Mouse (Mus musculus): Measurements from ENCODE around the gene Bhlhe40. TPM values are rescaled to one million over a fixed set of nuclear protein-coding genes. Genes with fewer than 3 reads are reported as not detected.

The Bhlhe40 gene
- total RNA-seq, 2 experiments from 2014 or later: 43.8 to 61.4 TPM

GRCm38 (mm10) chr6:108685758-108686355 is 25.4 kb downstream of the Bhlhe40 start:
- DNase-seq: no peak
- intact Hi-C loops (cut with DNase I): no loop called here

GRCm38 (mm10) chr6:108686930-108687329 is 26.5 kb downstream of the Bhlhe40 start:
- intact Hi-C loops (cut with DNase I): no loop called here
- DNase-seq: no peak

GRCm38 (mm10) chr6:108688344-108688743 is 27.9 kb downstream of the Bhlhe40 start:
- intact Hi-C loops (cut with DNase I): no loop called here
- no peak for DNase-seq

DNA sequence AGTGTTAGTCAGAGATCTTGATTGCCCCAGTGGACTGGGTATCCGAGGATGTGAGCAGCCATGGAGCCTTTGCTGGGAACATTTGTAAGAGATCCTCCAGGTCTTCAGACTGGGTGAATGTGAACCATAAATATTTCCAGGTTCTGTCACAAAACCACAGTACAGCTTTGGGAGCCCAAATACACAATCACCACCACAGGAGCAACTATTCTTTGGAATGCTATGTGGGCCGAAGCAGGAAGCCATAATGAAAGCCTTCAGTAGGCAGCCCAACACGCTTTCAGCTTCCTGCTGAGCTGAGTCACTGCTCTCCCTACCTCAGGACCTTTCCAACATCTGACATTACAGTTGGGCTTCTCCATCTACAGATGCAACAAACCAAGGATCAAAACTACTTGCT is 32.6 kb downstream of the Bhlhe40 start:
- intact Hi-C loops (cut with DNase I): no loop called here
- DNase-seq: no peak

DNA sequence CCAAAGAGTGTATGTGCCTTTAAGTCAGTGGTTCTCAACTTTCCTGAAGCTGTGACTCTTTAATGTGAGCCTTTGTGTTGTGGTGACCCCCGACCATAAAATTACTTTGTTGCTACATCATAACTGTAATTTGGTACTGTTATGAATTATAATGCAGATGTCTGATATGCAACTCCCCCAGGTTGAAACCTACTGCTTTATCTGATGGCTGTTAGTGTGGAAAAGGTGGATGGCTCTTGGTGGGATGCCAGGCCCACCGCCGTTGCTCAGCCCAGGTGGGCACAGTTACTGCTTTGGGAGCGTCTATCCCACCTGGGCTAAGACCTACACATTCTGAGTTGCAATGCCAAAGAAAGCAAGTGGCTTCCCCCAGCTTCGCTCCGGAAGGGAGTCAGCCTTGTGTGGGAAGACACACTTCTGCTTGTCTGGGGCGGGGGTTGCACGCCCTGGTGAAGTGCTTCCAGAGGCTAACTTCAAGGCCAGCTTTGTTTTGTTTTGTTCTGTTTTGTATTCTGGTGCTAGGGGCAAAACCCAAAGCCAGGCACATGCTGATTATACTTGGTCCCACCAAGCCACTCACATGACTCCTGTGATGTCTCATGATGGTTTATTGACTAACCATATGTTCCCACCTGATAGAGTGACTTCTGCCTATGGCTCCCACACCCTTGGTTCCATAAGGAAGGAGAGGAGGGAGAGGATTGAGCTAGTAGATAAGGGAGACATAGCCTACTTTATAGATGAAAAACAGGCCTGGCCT is 34.7 kb downstream of the Bhlhe40 start:
- intact Hi-C loops (cut with DNase I): no loop called here

DNA sequence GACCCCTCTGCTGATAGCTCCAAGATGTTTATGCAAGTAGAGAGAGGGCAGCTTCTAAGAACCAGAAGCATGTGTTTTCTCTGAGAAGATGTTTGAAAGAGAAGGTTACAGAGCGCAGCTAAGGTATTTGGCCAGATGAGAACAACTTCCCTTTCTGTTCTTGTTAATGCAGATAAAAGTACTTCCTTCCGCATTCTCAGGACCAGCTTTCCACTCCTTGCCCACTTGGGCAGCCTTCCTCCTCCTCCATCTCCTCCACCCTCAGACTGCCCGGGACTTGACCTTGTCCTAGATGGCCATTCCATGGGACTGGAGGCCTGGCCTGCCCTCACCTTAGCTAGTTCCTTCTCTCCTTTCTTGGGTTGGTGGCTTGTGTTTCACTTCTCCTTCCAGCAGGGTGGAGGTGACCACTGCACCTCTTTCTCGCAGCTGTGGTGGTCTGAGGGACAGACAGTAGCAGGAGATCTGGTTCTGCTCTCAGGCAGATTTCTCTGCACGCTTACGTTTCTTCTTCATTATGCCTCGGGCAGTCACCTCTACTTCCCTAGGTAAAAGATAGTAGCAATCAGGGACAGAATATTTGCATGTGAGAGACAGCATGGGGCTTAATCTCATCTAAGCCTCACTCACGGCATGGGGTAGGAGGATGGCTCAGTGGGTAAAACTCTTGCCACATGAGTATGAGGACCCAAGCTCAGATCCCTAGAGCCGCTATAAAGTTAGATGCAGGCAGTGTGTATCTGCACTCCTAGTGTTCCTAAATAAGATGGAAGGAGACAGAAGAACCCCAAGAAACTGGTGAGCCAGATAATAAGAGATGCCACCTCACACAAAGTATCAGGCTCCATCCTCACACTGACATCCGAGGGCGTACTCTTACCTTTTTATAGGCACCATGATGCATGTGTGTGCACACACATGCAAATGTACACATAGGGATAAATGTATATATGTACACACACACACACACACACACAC is 35.7 kb downstream of the Bhlhe40 start:
- intact Hi-C loops (cut with DNase I): no loop called here
- DNase-seq: no peak

More for the DNA sequence above, 34.7 kb downstream of the Bhlhe40 start:
- no peak for DNase-seq

GRCm38 (mm10) chr6:108696822-108697202 is 36.4 kb downstream of the Bhlhe40 start:
- no peak for DNase-seq
- intact Hi-C loops (cut with DNase I): no loop called here

DNA sequence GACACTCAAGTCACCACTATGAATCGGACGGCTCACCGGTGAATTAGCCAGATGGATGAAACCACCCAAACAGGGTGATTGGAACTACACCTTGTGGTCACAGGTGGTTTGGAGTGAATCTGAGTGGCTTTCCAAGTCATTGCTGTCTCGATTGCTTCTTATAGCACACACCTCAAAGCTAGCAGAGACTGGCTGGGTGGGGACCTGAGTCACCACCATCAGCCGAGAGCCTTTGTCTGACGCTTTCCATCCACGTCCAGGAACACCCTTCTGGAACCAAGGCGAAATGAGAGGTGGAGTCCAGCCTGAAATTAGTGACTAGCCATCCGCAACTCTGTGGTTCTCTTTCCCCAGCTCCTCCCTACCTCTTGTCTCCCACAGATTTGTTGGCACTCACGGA is 36.9 kb downstream of the Bhlhe40 start:
- no peak for DNase-seq
- intact Hi-C loops (cut with DNase I): no loop called here

- intact Hi-C loops (cut with DNase I): no loop called here
These were observed 38.0 kb downstream of the Bhlhe40 start for GRCm38 (mm10) chr6:108698343-108698870.

GRCm38 (mm10) chr6:108699679-108700078 is 39.2 kb downstream of the Bhlhe40 start:
- DNase-seq: no peak
- intact Hi-C loops (cut with DNase I): no loop called here

More at GRCm38 (mm10) chr6:108698343-108698870, 38.0 kb downstream of the Bhlhe40 start:
- no peak for DNase-seq

- intact Hi-C loops (cut with DNase I): no loop called here
These were observed 40.4 kb downstream of the Bhlhe40 start for GRCm38 (mm10) chr6:108700638-108701343.

DNA sequence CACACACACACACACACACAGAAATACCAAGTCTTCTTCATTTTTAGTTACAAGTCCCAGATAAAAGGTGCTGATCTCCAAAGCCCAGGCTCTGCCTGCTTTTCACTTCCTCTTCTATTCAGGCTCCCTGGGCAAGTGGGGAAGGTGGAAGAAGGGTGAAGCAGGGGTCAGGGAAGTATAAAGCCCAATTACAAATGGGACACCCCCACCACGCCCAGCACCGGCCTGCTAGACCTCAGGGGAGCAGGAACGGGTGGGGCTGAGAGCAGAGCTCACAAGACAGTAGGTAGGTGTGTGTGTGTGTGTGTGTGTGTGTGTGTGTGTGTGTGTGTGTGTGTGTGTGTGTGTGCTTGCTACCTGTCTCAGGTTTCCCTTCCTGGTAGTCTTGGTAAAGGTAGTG is 42.2 kb downstream of the Bhlhe40 start:
- intact Hi-C loops (cut with DNase I): no loop called here
- no peak for DNase-seq

More at GRCm38 (mm10) chr6:108700638-108701343, 40.4 kb downstream of the Bhlhe40 start:
- DNase-seq: no peak

- DNase-seq: no peak
- intact Hi-C loops (cut with DNase I): no loop called here
These were observed 42.7 kb downstream of the Bhlhe40 start for GRCm38 (mm10) chr6:108703085-108703484.

- DNase-seq: peak in 1 of 2 experiments; percentile 12
- intact Hi-C loops (cut with DNase I): loop anchor here (5.0 kb wide), 1 partner anchor 132 kb away; no protein-coding TSS in a partner anchor
These were observed 44.1 kb downstream of the Bhlhe40 start for GRCm38 (mm10) chr6:108704316-108705080.

- no peak for DNase-seq
- intact Hi-C loops (cut with DNase I): loop anchor here (5.0 kb wide), 1 partner anchor 134 kb away; no protein-coding TSS in a partner anchor
These were observed 45.5 kb downstream of the Bhlhe40 start for GRCm38 (mm10) chr6:108705957-108706356.

DNA sequence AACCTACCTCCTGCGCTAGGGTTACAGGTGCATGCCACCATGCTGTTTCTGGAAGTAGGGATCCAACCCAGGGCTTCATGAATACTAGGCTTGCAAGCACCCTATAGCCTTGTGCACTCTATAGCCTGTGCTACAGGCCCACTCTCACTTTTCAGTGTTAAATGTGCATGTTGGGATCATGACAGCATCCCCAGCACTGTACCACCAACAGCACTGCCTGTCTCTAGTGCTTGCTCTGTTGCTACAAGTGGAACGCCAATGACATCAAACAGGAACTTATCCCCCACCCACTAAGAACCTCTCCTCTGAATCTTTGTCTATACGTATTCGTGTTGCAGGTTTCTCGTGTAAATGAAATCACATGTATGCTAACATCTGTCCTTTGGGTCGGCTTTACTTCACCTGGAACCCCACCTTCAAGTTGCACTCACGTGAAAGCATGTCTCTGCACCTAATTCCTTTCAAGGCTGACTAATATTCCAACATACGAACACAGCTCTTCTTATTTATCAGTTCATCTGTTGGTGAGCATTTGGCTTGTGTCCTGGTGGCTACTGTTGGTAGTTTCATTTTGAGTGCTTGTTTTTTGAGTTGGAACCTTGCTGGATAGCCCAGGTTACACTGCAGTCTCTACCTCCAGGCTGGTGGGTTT is 46.7 kb downstream of the Bhlhe40 start:
- DNase-seq: no peak

DNA sequence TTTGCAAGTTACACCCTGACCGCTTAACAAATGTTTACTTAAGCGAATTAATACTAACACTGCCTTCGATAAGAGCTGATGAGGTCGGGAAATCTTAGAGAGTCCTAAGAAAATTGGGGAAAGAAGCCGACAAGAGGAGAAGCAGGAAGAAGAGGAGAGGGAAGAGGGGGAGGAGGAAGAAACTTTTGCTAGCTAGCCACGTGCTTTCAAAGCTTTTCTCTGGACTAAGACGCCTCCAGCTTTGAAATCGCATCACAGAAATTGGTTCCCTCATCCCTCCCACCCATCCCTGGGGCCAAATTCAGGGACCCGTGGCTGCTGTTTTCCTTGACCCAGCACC is 48.7 kb downstream of the Bhlhe40 start:
- intact Hi-C loops (cut with DNase I): loop anchor here (5.0 kb wide), 1 partner anchor 137 kb away; no protein-coding TSS in a partner anchor
- no peak for DNase-seq

More for the DNA sequence above, 46.7 kb downstream of the Bhlhe40 start:
- intact Hi-C loops (cut with DNase I): loop anchor here (5.0 kb wide), 1 partner anchor 135 kb away; no protein-coding TSS in a partner anchor

DNA sequence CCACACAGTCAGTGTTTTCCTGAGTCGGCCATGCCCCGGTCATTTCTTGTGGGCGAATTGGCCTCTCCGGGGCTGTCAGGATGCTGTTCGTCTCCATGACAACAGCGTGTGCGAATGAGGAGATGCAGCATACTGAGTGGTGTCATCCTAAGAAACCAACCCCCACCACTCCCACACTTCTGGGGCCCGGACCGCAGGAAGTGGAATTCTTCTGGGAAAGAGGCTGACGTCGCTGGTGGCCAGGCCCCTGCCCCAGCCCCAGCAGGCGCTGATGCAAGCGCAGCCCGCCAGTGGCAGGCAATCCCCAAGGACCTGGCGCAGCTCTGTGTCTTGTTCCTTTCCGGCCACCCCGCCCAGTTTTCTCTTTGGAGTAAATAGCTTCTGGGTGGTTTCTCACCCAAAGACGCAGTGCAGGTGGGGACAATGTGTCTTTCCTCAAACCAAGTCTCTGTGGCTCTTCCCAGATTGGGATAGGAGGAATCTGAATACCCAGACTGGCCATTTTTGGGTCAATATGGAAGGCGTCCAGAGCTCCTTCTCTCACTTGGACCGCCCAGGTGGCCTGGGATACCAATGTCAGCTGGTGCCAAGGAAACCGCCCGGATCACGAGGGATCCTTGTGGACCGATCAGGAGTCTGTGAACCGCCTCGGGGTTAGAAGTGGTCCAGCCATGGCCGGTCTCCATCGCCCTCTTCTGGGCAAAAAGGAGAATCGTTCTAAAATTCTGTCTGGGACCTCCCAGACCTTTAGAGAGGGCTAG is 49.2 kb downstream of the Bhlhe40 start:
- peak; percentile 75 to 85 for DNase-seq
- intact Hi-C loops (cut with DNase I): loop anchor here (1.0 to 10.0 kb wide), 6 partner anchors 48 to 615 kb away; no protein-coding TSS in a partner anchor

Data from heart, postnatal 36 days (tissue).